Mouse (Mus musculus) frontal cortex, postnatal 25 days (tissue): Measurements from ENCODE around the gene Zc3hc1.
"Not testable (repeated sequence)": the region's sequence is repeated elsewhere in the genome, so short reads cannot be mapped to it uniquely, and the experiment has no call there.

Experiments
- DNase-seq, 2 experiments: peaks; one replicate each; pipeline ENCODE4 v3.0.0; 2022; ENCODE audit warnings: low spot score in 2 of 2

Gene Zc3hc1

DNA sequence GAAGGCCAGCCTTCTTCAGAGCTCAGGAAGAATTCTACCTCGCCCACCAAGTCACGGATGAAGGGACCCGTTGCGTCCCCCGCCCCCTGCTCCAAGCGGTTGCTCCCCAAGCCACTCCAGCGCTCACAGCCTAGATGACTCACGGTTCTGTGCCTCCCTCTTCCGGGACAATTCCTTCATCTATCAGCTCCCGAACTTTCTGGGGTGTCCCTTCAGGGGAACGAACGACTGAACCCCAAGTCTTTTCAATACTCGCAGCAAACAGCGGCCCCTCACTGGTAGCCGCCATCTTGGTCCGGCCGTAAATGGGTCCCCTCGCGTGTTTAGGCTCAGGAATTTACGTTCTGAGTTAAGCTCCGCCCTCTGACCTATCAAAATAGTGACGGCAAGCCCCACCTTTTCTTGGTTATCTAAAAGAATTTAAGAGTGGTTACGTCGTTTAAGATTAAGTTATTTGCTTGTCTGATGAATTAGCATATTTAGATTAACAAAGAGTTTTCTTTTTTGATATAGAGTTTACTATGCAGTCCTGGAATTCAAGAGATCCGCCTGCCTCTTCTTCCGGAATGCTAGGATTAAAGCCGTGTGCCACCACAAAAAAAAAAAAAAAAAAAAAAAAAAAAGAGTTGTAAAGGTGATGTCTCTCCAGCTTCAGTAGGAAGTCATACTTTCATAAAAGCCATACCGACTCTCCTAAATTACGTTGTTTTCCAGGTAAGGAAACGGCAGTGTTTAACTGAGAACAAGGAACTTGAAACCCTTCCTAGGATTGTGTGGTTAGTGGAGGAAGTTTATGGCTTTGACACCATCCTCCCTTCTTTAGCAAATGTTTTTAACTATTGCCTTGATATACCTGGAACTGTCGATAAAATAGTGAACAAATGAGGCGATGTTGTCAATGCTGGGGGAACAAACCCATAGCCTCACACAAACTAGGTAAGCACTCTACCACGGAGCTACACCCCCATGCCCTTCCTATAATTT lies at the start of gene Zc3hc1:
TSS of gene Zc3hc1 (minus strand) at position 315 of the 984 bp plus-strand sequence.
- peak; percentile 49 to 62 for DNase-seq

DNA sequence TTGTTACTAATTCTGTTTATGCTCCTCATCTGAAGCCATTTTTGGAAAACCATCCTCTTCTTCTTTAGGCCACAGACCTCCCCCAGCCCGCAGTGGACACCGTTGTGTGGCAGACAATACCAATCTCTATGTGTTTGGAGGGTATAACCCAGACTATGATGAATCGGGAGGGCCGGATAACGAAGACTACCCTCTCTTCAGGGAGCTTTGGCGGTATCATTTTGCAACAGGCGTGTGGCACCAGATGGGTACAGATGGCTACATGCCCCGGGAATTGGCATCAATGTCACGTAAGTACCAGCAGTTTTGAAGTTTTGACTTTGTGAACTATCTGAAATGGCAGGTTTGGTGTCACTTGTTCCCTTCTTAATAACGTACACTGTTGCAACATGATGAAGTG lies 48.7 kb upstream of the Zc3hc1 start:
- no peak for DNase-seq

DNA sequence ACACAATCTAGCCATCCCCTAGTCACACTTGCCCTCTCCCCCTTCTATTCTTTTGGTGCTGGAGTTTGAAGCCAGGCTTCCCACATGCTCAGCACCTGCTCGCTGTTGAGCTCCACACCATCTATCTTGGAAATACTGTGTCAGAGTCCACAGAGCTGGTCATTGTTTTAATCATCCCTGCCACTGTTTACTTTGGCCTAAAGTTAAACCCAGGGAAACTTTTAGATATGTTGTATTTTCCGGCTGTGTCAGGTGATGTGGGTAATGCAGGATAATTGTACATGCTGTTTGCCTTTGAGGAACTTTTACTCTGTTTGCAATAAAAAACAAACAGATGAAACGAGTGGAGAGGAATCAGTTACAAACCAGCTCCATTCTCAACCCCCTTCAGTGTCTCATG lies 46.2 kb upstream of the Zc3hc1 start:
- DNase-seq, result no peak

DNA sequence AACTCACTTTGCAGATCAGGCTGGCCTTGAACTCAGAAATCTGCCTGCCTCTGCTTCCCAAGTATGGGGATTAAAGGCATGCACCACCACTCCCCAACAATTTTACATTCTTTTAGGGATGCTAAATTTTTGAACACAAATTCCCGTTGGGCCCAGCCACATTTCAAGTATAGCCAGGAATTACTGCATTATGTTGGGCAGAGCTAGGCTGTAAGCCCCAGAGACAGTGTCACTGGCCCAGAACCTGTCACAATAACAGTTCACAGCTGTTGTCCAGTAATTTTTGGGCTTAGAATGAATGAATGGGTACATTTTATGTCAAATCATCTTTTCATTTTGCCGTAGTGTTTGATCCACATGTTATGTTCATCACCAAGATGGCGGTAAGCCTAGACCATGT lies 45.6 kb upstream of the Zc3hc1 start:
- no peak for DNase-seq

DNA sequence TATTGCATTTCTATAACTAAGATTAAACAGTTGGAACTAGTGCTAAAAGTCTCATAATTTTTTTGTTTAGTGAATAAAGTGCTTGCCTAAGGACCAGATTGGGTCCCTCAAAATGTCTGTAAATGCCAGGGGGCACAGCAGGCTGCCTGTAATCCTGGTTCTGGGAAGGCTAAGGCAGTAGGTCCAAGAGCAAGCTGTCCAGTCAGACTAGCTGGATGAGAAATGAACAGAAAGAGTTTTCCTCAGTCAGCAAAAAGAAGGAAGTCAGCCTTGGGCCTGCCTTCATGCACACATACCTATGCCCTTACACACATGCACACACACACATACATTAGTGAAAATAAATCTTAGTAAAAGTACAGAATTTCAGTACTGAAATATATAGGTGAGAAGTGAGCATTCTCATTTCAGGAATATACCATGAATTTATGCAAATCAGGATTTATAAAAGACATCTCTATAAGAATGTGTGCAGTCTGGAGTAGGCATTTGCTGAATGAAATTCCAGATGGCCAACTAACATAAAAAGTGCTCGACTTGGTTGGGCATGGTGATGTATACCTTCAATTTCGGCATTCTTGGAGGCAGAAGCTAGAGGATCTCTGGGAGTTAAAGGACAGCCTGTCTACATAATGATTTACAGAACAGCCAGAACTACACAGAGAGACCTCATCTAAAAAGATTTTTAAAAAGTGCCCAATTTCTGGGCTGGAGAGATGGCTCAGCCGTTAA lies 41.8 kb upstream of the Zc3hc1 start:
- no peak for DNase-seq

DNA sequence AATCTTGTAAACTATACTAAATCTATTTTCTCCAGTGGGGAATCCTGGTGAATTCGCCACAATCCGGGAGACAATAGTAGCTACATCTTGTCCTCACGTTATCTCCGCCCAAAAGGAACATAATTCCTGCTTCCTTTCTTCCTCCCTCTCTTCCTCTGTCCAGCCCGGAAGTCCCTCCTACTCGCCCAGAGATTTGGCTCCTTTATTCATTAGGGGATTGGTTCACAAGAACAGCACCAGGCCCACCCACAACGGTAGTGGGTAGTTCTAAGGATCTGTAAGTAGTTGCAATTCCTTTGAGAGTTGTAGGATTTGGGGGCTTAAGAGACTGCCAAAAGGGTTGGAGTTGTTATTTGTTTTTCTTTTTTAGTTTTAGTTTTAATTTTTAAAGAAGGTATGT lies 26.0 kb upstream of the Zc3hc1 start:
- DNase-seq, result no peak

DNA sequence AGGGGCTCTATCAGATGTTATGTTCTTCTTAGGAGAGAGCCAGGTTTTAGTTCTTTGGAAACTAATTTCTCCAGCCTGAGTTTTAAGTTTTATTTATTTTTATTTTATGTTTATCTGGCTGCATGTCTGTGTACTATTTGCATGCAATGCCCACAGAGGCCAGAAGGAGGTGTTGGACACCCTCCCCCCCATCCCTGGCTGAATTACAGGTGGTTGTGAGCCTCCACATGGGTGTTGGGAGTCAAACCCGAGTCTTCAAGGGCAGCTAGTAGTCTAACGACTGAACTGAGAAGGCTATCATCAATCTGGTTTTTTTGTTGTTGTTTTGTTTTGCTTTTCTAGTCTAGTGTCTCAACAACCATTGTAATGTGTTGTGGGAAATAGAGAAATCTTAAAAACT lies 25.3 kb upstream of the Zc3hc1 start:
- no peak for DNase-seq

DNA sequence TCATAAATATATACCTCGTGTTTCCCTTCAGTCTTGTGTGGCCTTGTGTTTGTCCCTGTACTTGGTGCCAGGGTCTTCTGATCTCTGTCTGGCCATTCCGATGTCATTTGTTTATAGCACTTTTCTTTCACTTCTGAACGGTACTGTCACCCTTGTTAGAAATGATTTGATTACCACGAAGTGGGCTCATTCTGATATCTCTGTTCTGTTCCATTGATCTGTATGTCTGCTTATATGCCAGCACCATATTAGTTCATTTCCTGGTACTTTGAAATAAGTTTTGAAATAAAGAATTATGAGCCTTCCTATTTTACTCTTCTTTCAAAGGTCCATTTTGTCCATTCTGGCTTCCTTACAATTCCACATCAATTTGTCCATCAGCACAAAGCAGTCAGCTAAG lies 20.5 kb upstream of the Zc3hc1 start:
- no peak for DNase-seq

DNA sequence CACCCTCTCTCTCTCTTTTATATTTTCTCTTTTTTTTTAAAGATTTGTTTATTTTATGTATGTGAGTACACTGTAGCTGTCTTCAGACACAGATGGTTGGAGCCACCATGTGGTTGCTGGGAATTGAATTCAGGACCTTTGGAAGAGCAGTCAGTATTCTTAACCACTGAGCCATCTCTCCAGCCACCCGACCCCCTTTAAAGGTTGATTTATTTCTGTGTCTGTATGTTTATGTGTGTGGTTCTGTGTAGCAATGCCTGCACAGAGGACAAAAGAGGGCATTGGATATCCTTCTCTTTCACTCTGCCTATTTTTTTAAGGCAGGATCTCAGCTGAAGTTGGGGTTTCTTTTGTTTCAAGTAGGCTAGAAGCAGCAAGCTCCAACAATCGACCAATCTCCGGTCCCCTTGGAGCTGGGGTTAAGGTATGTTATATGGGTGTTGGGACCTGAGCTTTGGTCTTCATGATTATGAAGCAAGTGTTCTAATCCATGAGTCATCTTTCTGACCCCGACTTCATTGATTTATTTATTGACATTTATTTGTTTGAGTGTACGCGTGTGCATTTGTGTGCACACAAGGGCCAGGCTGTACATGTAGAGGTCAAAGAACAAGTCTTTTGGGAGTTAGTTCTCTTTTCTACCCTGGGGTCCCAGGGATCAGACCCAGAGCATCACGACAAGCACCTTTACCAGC lies 18.7 kb upstream of the Zc3hc1 start:
- DNase-seq, result no peak

DNA sequence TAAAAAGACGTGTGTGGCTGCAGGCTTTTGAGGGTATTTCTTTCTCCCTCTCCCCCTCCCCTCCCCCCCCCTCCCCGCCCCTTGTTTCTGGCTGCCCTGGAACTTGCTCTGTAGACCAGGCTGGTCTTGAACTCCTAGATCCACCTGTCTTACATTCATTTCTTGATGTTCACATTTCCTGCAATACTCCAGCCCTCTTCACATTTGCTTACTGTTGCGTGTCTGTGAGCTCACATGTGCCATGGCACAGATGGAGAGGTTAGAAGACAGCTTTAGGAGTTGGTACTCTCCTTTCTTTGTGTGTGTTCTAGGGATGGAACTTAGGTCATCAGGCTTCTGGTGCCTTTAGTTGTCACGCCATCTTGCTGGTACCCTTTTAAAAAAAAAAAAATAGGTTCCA lies 17.4 kb upstream of the Zc3hc1 start:
- no peak for DNase-seq

DNA sequence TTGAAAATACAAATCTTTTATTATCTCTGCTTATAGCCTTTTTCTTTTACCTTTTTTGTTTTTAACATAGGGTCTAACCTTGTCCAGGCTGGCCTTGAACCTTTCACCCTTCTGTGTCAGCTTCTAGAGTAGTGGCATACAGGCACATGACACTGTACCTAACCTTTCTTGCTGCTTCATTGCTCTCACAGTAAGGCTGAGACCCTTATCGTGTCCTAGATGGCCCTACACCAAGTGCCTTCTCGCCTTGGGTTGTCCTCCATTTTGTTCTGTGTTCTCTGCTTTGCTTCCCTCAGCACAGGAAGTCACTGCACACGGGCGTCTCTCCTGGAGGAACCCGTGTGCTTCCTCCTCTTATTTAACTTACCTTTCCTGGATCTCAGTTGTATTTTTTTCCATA lies 13.8 kb upstream of the Zc3hc1 start:
- DNase-seq, result no peak

DNA sequence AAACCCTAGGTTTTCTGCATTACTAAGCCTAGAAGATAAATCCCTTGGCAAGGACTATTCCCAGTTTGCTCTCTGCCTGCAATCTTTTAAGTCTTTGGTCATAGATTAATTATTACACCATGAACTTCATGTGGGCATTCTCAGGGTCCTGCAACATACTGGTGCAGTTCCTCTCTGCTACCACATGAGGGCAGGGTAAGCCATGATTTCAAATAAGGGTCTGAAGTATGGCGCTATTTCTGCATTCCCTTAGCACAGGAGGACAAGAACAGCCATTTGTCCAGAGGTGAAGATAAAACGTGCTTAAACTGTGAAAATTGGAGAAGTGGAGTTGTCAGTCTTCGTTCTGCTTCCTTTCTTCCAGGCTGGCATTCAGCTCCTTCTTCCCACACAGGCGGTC lies 12.6 kb upstream of the Zc3hc1 start:
- peak; percentile 20 to 58 for DNase-seq

DNA sequence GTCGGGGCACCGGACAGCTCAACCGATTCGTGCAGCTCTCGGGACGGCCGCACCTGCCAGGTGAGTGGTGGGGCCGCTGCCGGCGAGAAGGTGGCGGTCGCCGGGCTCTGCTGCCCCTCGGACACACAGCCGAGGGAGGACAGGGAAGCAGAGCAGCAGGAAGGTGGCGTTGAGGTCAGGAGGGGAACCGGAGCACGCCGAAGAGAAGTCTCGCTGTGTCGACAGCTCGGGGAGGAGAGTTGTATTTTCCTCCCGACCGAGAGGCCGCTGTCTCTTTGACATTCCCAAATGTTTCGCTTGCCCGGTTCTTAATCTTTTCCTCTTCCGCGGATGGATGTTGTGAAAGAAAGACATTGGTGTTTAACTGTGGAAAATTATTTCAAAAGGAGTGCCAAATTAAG lies 11.3 kb upstream of the Zc3hc1 start:
- no peak for DNase-seq

DNA sequence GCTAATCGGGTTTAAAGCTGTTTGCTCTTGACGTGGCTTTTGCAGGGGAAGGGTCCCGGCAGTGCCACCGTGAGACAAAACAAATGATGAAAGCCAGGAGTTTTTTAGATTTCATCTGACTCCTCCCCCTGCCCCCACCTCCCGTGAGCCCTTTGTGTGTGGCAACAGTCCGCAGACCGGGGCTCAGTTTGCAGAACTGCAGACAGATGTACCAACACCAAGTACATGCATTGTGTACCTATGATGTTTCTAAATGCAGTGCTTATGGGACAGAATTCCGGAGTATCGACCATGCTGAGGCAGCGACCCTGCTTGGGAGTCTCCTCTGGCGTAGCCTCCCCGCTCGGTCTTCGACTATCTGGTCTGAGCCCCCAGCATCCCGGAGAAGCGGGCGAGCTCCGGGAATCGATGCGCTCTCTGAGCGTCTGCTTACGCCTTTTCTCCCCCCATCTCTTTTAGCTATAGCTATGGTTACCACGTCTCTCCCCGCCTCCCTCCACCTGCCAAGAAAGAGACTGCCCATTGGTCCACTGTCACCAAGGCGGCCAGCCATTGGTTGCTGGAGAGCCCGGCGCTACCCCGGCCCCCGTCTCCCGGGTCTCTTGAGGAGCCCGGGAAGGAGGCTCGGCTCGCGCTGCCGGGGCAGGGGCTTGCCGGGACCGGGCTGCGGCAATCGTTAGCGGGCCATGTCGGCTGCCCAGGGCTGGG lies 10.6 kb upstream of the Zc3hc1 start, which contains the start of gene Klhdc10:
TSS of gene Klhdc10 (plus strand) at position 561 of the 708 bp plus-strand sequence.
- peak; percentile 99 to 100 for DNase-seq

DNA sequence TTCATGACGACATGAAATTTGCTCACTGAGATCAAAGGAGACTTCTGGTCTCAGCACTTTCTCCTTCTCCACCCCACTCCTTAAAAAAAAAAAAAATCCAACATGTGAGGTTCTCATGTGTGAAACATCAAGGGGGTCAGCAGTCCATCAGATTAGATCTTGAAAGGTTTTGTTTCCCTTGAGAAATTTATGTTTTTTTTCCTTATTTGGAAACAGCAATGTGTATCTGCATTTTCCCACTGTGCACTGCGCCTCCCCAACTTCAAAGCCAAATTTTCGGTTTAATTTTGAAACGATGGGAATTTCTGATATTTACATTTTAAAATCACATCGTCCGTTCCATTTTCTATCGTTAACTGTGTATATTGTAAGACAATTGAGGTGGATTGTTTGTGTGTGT lies 9.9 kb upstream of the Zc3hc1 start:
- DNase-seq, result no peak

DNA sequence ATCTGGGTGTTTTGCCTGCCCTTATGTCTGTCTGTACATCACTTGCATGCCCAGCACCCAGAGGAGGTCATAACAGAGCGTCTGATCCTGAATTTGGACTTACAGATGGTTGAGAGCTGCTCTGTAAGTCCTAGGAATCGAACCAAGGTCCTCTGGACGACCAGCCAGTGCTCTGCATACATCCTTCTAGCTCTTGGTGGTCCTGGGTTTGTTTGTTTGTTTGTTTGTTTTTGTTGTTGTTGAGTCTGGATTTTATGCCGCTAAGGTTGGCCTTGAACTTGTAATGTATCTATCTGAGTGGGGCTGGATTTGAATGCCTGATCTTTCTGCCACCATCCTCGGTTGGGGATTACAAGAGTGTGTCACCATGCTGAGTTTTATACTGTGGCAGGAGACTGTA lies 9.3 kb upstream of the Zc3hc1 start:
- DNase-seq, result no peak

DNA sequence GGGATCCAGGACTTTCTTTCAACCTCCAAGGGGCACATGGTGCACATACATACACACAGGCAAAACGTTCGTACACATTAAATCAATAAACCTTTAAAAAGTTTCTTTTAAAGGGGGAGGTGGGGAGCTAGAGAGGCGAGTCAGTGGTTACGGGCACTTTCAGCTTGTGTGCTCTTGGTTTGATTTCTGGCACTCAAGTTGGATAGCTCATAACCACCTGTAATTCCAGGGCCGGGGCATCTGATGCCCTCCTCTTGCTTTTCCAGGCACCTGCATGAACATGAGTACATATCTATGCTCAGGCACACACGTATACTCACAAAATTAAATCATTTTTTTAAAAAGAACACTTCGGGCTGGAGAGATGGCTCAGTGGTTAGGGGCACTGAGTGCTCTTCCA lies 1.2 kb upstream of the Zc3hc1 start:
- no peak for DNase-seq

DNA sequence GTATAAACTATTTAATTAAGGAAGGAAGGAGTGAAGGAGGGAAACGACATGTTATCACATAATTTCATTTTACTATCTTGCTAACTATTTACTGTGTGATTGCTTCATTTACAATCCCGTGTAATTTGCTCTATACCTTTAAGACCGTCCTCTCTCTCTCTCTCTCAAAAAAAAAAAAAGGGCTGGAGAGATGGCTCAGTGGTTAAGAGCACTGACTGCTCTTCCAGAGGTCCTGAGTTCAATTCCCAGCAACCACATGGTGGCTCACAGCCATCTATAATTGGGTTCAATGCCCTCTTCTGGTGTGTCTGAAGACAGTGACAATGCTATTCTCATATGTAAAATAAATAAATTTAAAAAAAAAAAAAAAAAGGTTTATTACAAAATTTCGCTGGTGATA lies 557 bp downstream of the Zc3hc1 start:
- not testable (repeated sequence) for DNase-seq

DNA sequence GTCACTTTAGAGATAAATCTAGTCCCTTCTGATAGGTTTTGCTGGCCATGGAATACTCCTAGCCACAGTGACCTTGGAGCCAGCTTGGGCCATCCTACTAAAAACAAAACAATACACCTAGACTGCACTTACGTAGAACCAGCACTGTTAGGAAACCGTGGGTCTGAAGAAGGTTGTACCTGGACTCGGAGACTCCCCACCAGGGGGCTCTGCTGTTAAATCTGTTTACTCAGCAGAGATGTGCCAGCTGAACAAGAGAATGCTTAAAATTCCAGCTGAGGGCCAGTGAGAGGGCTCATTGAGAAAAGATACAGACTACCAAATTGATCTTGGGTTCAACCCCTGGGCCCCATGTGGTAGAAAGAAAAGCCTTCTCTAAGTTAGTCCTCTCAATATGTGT lies 9.7 kb downstream of the Zc3hc1 start:
- no peak for DNase-seq

DNA sequence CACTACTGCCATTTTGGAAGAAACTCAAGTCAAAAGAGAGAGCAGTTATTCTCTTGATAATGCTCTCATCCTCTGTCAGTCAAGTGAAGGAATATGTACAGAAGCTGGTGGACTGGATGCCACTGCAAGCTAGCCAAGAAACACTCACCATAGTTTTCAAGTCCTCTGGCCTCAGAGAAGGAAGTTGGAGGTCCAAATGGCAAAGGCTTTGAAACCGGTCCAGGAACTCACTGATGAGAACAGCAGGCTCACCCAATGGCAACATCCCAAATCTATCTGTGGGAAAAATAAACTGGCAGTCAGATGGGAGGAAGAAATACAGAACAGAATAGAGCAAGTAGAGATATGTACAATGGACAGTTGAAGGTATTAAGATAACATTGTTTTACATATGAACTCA lies 15.0 kb downstream of the Zc3hc1 start:
- no peak for DNase-seq

DNA sequence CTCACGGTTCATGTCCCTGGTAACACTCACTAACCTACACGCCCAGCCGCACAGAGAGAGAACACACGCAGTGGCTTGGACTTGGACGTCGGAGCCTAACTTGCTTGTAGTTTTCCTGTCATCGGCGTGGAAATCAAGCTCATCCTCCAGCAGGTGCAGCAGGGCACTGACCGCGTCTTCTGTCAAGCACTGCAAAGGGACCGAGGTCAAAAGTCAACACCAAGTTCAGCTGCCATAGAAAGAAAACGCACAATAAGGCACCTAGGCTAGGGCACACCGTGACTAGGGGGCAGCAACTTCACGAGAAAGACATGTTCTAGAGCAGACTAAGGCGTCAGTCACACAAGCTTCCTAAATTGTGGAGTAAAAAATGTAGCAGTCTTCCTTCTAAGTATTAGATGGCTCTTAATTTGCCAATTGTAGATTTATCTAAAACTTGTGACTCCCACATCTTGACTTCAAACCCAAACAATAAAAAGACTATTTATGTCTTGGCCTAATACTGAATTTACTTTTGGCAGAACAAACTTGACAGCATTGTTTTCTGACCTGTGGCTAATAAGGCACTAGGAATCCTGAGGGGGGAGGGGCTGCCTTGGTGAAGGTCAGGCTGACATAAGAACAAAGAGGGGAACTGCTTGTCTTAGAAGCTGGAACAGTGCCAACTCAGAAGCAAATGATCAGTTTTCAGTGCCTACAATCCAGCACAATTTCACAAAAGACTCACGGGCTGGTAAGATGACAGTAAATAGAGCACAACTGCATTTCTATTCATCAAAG lies 15.9 kb downstream of the Zc3hc1 start:
- DNase-seq, result no peak
